Mouse (Mus musculus) myocyte (in vitro differentiated cells): ENCODE measurements at regions not wholly inside any gene's neighbourhood (a gene's known extent, or its start where the extent isn't known, plus 50 kb on each side); places are given as distances from the start of the nearest gene placed in this dataset.

Experiments used
- CEBPB ChIP-seq: IDR thresholded peaks from 2 replicates; pipeline ENCODE4 v1.6.1; 2011; ENCODE audit warnings: mild to moderate bottlenecking, moderate library complexity; ENCODE audit not compliant: poor library complexity, insufficient read depth, severe bottlenecking
- E2F4 ChIP-seq: IDR thresholded peaks from one replicate; pipeline ENCODE4 v1.6.1; 2011; ENCODE audit warnings: mild to moderate bottlenecking, control low read depth, moderate library complexity; ENCODE audit not compliant: insufficient read depth
- MAX ChIP-seq: IDR thresholded peaks from one replicate; pipeline ENCODE4 v1.6.1; 2011; ENCODE audit warnings: low read depth, mild to moderate bottlenecking, control low read depth
- MYOD1 ChIP-seq, 3 experiments: IDR thresholded peaks; one replicate each; pipeline ENCODE4 v1.6.1; 2011; ENCODE audit warnings: control low read depth in 2 of 3, low read depth in 2 of 3, mild to moderate bottlenecking in 2 of 3, moderate library complexity in 1 of 3; ENCODE audit not compliant: insufficient read length in 2 of 3, control insufficient read depth in 1 of 3
- MYOG ChIP-seq, 3 experiments: IDR thresholded peaks; one replicate each; pipeline ENCODE4 v1.6.1; 2011; ENCODE audit warnings: control low read depth in 2 of 3, low read depth in 2 of 3, mild to moderate bottlenecking in 2 of 3; ENCODE audit not compliant: insufficient read length in 2 of 3, control insufficient read depth in 1 of 3, insufficient read depth in 1 of 3
- POLR2A ChIP-seq: IDR thresholded peaks from one replicate; pipeline ENCODE4 v1.6.1; 2011; ENCODE audit warnings: low read depth, mild to moderate bottlenecking, control low read depth, moderate library complexity; ENCODE audit not compliant: insufficient read length
- POLR2AphosphoS2 ChIP-seq: IDR thresholded peaks from one replicate; pipeline ENCODE4 v1.6.1; 2011; ENCODE audit warnings: low read depth, control low read depth; ENCODE audit not compliant: insufficient read length
- SRF ChIP-seq: IDR thresholded peaks from one replicate; pipeline ENCODE4 v1.6.1; 2011; ENCODE audit warnings: low read depth; ENCODE audit not compliant: control insufficient read depth, insufficient read length
- TCF12 ChIP-seq: IDR thresholded peaks from one replicate; pipeline ENCODE4 v1.6.1; 2011; ENCODE audit warnings: mild to moderate bottlenecking, control low read depth; ENCODE audit not compliant: poor library complexity, insufficient read depth, severe bottlenecking
- USF1 ChIP-seq: IDR thresholded peaks from one replicate; pipeline ENCODE4 v1.6.1; 2011; ENCODE audit warnings: low read depth, mild to moderate bottlenecking, control low read depth, moderate library complexity

DNA sequence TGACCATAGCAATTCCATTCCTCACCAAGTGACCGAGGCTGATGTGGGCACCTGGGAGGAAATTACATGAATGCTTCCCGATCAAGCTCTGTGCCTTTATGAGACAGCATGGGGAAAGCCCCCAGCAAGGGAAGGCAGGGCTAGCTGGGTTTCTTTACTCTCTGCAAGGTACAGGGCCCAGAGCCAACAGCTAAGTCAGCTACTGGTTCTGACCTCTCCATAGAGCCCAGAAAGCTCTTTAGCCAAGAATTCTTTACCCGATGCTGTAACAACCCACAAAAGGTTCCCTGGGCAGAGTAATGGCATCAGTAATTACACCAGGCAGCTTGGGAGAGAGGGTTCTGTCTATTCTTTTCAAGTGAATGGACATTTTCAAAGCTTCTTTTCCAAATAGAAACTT, 161.9 kb upstream of the Adamts16 start:
- TF ChIP-seq POLR2A (no peak), CEBPB (no peak), MYOD1 (IDR thresholded peaks at IDR 0.05; ENCODE audit: control insufficient read depth in 1 of 3, insufficient read length in 2 of 3, low read depth in 2 of 3) (no peak), MYOG (IDR thresholded peaks at IDR 0.05; ENCODE audit: control insufficient read depth in 1 of 3, insufficient read depth in 1 of 3, insufficient read length in 2 of 3, low read depth in 2 of 3) (no peak), USF1 (no peak), E2F4 (no peak), POLR2AphosphoS2 (no peak), TCF12 (no peak), SRF (no peak), MAX (no peak)
